Mouse (Mus musculus) megakaryocyte, adult 5-6 weeks (primary cell): ENCODE data around the gene Cbr3. TPM values are rescaled to one million over a fixed set of nuclear protein-coding genes. Genes with fewer than 3 reads are reported as not detected.

Source experiments
- ATAC-seq: 2 replicates; pipeline ENCODE4 v1.8.0; 2016; ENCODE audit warnings: mild to moderate bottlenecking, inconsistent platforms; ENCODE audit not compliant: poor library complexity, severe bottlenecking
- total RNA-seq, 2 experiments: library from RNA; stranded (forward) in 1 of 2; stranded (reverse) in 1 of 2; fragments of 153-499, 151-499 nt in 1 of 2; fragments of 221-1000, 200-1000 nt in 1 of 2; gene quantifications; 2 replicates each; pipeline versions ENCODE4 v1.2.3 to v1.2.4; 2015 to 2017

Gene Cbr3
- total RNA-seq, 2 experiments from 2014 or later, result 0.73 to 0.83 TPM

DNA sequence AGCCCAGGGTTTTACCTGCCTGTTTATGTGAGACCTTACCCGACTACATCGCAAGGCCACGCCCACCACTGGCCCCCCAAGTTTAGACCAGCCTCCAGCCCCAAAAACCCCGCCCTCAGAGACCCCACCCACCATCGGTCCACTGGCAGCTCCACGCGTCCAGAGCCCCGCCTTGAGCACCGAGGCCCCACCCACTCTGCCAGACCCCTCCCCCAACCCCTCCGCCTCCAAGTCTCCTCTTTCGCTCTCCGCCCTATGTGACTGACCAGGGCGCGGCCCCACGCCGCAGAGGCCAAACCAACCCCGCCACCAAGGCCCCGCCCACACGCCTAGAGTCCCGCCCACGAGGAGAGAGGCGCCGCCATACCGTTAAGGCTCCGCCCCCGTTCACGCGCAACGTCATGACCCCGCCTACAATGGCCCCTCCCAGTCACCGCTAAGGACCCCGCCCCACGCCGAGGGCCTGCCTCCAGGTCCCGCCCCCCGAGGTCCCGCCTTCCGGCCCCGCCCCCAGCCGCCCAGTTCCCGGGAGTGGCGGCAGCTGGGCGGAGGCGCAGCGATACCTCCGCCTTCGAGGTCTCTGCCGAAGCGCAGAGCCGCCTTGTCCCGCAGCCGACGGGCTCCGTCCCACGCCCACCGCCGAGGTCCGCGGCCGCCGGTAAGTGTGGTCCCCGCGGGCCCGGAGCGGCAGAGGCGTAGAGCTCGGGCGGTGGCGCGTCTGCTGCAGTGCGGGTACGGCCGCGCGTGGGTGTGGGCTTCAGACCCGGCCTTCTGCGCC, 28.6 kb downstream of the Cbr3 start, which contains the start of gene Dop1b:
Gene Dop1b (plus strand): TSS at position 494 of the 778 bp plus-strand sequence.
- peak; percentile 87 for ATAC-seq

DNA sequence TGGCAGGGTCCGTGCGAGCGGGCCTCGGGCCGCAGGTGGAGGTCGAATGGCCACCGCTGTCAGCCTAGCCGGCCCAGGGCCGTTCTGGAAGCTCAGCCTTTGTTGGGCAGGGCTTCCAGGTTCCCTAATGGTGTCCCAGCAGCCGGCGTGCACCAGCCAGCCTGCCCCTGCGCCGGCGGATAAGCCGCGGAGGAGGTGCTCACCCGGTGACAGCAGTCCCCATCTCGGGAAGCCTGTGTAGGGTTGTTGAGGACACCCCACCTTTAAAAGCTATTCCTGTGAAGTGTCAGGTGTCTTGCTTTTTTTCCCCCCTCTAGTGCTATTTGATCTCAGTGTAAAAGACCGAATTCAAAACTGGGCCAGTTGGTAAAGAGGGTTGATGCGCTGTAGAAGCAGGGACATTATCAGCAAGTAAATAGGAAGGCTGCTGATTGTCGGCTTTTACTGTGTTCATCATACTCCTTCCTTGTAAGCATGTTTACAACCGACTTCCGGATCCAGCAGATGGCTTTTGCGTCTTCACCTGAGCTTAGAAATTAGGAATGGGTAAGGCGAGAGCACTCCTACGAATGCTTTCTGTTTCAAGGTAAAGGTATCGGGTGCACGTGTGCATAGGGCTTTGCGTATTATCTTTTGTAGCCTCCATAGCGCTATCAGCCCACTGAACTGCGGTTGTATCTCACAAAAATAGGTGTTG, 29.3 kb downstream of the Cbr3 start:
- ATAC-seq, result no peak; the same call in 1 of the 2 replicates

DNA sequence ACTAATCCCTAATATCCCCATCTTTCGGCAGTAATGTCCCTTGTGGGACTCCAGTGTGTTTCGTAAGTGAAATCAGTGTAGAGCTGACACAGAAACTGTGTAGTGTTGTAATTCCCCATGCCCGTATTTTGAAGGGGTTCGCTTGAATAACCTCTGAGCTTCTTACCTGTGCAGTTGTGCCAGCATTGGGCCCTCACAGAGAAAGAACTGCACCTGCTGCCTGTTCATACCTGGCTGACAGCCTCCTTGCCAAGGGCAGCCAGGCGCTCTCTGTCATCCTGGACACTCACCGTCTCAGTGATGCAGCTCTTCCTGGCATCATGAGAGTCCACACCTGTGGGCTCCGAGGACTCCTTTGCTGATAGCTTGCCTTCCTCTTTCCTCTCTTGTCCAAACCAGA, 30.0 kb downstream of the Cbr3 start:
- no peak for ATAC-seq

DNA sequence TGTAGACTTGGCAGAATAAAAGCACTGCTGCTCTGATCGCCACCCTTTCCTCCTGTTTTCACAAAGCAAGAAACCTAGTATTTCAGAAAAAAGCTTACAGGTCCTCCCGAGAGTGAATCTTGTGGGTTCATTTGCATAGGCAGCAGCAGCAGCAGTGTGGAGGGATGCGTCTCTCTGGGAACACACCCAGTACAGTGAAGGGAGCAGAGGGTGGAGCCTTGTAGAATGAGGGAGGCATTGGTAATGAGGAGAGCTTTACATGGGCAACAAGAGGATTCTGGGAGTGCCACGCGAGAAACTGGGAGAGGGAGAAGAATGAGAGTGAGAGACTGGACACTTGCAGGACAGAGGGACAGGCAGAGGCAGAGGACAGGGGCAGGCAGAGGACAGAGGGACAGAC, 31.4 kb downstream of the Cbr3 start:
- ATAC-seq, result no peak

DNA sequence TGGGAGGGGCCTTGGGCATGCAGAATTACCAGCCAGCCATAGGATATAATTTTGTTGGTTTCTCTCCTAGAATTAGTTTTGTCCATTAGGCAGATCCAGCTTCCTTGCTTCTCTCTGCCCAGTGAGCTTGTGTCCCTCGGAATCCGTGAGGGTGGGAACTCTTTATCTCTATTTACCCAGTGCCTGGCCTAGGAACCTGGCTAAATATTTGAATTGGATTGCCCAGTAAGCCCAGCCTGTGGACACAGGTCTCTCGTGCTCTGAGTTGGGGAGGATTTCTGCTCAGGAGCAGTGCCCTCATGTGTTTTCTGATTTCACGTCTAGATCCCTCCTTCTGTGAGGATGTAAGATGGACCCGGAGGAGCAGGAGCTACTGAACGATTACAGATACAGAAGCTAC, 32.8 kb downstream of the Cbr3 start:
- ATAC-seq, result no peak

DNA sequence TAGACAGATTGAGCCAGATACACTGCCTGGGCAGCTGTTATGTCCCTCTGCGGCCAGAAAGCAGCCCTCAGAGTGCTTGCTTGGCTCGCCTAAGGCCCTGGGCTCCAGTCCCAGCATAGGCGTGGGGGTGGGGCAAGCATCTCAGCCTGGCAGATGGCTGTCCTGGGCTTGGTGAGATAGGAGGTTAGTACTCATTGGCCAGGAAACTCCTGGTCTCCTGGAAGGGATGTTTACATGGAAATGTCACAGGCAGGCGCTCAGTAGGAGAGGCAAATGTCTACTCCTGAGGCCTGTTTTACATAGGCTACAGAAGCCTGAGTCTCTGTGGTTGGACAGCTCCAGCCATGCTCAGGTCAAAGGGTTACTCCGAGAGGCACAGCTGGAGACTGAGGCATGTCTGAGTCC, 34.3 kb downstream of the Cbr3 start:
- ATAC-seq, result no peak

DNA sequence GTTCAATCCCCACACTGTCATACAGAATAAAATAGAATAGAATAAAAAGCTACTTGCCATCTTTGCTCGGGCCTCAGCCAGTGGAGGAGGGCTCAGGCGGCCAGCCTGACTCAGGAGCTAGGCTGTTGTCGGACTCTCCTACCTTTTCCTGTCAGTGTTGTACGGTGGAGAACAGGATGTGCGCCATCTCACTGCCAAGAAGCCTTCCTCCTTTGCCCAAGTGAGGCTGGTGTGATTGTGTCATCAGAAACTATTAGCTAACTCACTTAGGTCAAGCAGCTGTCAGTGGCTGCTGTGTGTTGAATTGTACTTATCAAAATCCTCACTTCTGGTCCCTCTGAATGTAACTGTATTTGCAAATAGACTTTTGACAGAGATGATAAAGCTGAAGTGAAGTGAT, 38.8 kb downstream of the Cbr3 start:
- peak; percentile 95 for ATAC-seq

DNA sequence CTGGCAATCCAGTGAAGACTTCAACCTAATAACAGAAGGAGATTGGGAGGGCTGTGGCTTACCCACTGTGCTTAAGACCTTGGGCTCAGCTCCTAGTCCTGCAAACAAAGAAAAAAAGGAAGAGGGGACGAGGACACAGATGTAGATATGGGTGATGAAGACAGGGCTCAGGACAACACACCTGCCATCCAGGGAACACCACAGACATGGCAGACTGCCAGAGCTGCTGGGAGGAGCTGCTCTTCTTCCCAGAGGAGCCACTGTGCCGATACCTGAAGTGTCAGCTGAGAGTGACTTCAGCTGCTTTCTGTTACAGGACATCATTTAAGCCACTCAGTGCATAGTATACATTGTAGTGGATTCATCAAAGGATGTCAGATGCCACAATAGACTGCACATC, 39.5 kb downstream of the Cbr3 start:
- no peak for ATAC-seq

DNA sequence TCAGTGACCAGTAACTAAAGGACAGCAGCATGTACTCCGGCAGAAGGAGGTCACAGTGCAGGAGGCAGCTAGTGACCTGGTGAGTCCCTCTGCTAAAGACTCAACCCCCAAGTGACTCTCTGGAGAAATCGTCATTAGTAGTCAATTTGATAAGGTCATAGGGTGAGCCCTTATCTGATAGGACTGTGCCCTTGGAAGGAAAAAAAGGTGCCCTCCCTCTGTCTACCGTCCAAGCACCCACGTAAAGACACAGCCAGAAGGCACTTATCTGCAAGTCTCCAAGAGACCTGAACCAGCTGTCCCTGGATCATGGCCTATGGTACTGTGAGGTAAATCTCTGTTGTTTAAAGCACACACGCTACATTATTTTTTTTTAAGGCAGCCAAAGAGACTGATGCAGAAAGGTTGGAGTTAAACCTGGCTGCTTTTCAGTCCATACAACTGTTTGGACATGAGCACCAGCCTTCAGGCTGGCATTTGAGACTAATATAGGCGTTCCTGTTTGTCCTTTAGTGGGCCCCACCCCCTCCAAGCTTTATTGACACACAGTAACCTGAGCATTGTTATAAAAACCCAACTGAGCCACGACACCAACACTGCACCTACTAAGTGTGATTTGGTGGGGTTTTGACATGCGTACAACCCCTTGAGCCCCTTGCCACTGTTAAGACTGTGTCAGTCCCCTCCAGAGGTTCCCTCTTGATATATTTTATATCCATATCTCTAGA, 42.6 kb downstream of the Cbr3 start:
- ATAC-seq, result no peak

DNA sequence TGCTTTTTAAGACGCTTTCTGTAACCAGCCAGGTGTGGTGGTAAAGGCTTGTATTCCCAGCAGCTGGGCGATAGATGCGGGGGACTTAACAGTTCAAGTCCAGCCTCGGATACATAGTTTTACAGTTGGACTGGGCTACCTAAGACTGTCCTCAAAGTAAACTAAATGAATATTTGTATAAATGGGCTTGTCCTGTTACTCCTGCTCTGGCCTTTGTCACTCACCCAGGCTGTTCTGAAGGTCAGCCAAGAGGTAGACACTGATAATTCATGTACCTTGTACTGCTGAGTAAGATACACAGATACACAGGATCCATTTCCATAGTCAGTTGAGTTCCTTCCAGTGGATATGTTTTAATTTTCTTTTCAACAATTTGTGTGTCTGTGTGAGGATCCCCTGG, 43.2 kb downstream of the Cbr3 start:
- no peak for ATAC-seq

DNA sequence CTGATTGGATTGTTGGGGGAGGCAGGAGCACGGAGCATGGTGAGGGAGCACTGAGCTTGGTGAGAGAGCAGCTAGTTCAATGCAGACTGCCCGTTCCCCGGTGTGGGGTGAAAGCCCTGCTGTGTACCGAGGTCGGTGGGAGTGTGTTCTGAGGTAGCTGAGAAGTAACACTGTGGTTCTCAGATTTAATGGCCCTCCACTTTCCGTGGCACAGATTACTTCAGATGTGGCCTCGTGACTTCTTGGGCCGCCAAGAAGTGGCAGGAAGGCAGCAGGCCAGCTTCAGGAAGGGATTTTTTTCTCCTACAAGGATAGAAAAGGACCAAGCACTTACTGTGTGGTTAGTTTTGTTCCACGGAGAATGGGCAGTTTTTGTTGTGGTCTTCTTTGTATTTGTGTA, 45.7 kb downstream of the Cbr3 start:
- no peak for ATAC-seq

DNA sequence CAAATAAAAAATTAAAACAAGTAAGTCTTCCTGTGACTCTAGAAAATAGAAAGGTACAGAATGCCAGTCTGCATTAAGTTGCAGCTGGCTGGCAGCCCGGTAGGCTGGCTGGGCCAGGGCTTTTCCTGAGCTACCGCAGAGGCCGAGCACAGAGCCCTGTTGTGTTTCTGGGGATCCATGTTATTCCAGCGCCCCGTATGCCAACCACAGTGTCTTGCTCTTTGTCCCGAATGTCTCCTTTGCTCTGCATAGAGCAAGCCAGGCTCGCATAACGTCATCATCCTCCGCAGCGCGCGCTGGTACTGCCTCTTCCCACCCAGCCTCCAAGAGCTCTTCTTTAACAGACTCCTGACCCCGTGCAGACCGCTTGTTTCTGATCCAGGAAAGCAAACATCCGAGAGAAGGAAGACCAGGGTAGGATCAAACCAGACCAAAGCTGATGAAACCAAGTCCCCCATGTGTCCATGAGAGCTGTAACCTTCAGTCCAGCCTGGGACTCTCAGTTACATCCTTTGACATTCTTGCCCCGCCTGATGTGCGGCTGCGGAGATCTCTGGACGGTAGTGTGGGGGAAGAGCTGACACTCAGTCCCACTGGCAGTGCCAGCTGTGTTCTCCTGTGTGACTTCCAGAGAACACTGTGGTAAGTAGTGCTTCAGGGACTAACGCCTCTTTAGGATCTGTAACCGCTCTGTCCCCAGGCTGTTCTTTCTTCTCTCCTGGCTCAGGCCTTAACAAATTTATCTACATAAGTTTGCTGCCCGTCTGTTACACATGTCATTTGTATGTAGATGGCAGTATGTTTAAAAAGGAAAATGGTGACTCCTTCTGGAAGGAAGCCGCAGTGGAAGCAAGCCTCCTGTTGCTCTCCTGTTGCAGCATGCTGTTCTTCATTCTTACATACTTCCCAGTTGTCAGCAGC, 47.0 kb downstream of the Cbr3 start:
- ATAC-seq, result no peak

DNA sequence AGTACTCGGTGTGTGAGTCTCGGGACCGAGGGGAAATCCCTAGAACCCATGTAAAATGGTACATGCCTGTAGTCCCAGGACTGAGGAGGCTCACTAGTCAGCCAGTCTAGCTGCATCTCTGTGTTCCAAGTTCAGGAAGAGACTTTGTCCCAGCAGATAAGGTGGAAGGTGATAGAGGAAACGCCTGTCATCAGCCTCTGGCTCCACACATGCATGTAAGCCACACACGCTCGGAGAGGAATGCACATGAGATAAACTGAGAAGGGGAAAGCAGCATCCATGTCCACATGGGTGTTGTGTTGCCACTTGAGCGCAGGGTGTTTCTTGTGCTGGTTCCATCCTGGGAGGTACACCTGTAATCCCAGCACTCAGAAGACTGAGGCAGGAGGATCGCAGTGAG, 48.3 kb downstream of the Cbr3 start:
- no peak for ATAC-seq

DNA sequence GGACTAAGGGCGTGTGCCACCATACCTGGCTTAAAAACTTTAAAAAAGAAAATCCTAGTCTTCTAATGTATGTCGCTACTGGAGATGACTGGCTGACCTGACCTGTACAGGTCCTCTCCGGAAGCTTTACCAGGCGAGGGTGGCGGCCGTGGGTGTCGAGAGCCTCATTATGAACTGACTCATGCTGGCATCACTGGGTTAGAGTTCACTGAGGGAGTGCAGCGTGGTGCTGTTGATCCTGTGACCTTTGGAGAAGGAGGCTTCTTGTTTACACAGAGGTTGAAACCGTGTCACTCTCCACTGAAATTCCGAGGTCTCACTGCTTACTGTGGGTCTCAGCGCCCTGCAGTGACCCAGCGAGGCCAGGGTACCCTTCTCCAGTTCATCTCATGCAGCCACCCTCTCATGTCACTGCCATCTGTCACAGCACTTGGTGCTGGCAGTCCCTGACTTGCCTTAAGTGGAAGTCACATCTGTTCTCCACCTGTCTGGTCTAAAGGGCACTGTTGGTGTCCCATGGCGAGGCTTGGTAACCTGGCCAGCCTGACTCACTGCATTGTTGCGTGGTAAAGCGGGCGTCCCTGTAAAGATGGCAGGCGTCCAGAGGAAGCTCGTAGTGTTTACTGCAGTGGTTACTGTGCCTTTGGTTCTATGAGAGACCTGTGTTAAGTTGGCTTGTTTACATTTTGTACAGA, 50.0 kb downstream of the Cbr3 start:
- no peak for ATAC-seq

DNA sequence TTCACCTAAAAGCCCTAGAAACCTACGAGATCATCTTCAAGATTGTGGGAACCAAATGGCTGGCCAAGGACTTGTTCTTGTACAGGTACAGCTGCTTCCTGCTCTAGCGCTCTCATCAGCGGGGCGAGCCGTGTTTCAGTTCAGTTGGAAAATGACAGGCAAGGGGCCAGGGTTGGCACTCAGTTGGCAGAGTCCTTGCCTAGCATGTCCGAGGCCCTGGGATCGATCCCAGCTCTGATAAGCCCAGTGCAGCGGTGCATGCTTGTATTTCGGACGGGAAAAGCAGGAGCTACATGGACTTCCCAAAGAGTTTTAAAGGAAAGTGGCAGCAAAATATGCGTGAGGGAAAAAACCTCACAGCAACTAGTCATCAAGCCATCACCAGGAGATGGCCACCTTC, 56.2 kb downstream of the Cbr3 start:
- no peak for ATAC-seq

Other genes with a start within 250 kb of the Cbr3 start
- gene Setd4, start 79.2 kb upstream of the Cbr3 start, total RNA-seq (2015), result 3.9 and 6.7 TPM in 2 replicates
- gene Setd4, start 79.2 kb upstream of the Cbr3 start, total RNA-seq (2017), result 1.9 and 2.7 TPM in 2 replicates
- 3.2 and 4.8 TPM in 2 replicates for gene Cbr1, start 77.4 kb upstream of the Cbr3 start, total RNA-seq (2015)
- gene Cbr1, start 77.4 kb upstream of the Cbr3 start, total RNA-seq (2017), result 4.8 and 6.6 TPM in 2 replicates
- gene Gm5678, start 55.1 kb upstream of the Cbr3 start, total RNA-seq (2015), result not detected in 2 replicates
- gene Gm5678, start 55.1 kb upstream of the Cbr3 start, total RNA-seq (2017), result not detected in 2 replicates
- 20.3 and 38.8 TPM in 2 replicates for gene Dop1b, start 28.7 kb downstream of the Cbr3 start, total RNA-seq (2015)
- 10.5 and 15.2 TPM in 2 replicates for gene Dop1b, start 28.7 kb downstream of the Cbr3 start, total RNA-seq (2017)
- gene Morc3, start 148.9 kb downstream of the Cbr3 start, total RNA-seq (2015), result 123 and 137 TPM in 2 replicates
- gene Morc3, start 148.9 kb downstream of the Cbr3 start, total RNA-seq (2017), result 216 and 248 TPM in 2 replicates
- gene Chaf1b, start 200.7 kb downstream of the Cbr3 start, total RNA-seq (2015), result 19.6 and 25.9 TPM in 2 replicates
- 28.1 and 30.4 TPM in 2 replicates for gene Chaf1b, start 200.7 kb downstream of the Cbr3 start, total RNA-seq (2017)